Mouse (Mus musculus): ENCODE measurements around the gene Szt2.

GRCm38 (mm10) chr4:118354289-118354688 lies 54.8 kb downstream of the Szt2 start:
- TF ChIP-seq CTCF (IDR thresholded peaks at IDR 0.05; ENCODE audit: low read depth, low read length) (no peak), POLR2A (IDR thresholded peaks at IDR 0.05; ENCODE audit: borderline replicate concordance, low read depth, low read length) (no peak)

Data from bone marrow macrophage, adult 2 months (primary cell).